Mouse (Mus musculus): Measurements from ENCODE around the gene Mis18a. TPM values are rescaled to one million over a fixed set of nuclear protein-coding genes. Genes with fewer than 3 reads are reported as not detected.
A peak's percentile ranks its signal among the peaks of the same experiment; 100 is the strongest.

Gene Mis18a
- polyA plus RNA-seq, 1 experiment from 2014 or later: 22.8 TPM

DNA sequence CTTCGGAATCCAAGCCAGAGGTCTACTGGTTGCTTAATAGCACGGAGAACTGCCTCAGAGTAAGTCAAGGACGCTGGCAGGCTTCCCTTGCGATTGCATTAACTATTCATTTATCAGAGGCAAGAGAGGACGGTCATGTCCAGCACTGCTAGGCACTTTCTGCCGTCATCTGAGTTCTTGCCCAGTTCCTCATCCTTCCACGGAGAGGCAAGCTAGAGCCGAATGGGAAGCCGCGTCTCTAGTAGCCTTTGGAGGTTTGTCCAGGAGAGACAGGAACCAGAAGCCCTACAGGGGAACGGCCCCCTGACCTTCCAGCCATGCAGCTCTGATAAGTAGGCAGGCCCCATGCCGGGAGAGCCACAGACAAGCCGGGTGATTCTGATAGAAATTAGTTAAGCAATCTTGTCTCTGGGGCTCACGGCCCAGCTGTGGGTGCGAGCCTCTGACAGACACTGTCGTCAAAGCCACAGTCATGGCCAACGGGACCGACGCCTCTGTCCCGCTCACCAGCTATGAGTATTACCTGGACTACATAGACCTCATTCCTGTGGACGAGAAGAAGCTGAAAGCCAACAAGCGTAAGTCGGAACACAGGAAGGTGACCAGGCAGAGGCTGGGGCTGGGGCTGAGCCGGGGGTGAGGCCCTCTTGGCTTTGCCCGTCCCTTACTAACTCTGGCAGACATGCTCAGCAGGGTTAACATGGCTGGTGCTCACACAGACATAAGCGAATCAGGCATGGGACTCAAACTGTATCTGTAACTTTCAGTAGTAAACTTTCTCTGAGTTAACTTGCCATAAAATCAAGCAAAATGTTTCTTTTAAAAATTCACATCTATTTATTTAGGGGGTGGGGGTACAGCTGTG is 11.1 kb upstream of the Mis18a start, which contains the start of gene Mrap:
TSS of gene Mrap (plus strand) at position 116 of the 865 bp plus-strand sequence.
- Histone ChIP-seq H3K36me3 (no peaks in the 10 kb centered on the region), H3K4me2 (no peak within 1 kb of the TSS), H3K27me3 (0 out of 2 replicates have a peak, but pooled peaks cover 3% of the 10 kb centered on the region), H3K27ac (replicated peaks) (no peak within 1 kb of the TSS), H3K9me3 (no peaks in the 10 kb centered on the region), H3K4me3 (no peak within 1 kb of the TSS), H3K9ac (no peak within 1 kb of the TSS), H3K4me1 (replicated peaks) (peaks cover 15% of the 10 kb centered on the region)
- ATAC-seq (ENCODE audit: low read depth): no peak
- 88% methylated on average over 26 of the region's 26 CpGs for WGBS

DNA sequence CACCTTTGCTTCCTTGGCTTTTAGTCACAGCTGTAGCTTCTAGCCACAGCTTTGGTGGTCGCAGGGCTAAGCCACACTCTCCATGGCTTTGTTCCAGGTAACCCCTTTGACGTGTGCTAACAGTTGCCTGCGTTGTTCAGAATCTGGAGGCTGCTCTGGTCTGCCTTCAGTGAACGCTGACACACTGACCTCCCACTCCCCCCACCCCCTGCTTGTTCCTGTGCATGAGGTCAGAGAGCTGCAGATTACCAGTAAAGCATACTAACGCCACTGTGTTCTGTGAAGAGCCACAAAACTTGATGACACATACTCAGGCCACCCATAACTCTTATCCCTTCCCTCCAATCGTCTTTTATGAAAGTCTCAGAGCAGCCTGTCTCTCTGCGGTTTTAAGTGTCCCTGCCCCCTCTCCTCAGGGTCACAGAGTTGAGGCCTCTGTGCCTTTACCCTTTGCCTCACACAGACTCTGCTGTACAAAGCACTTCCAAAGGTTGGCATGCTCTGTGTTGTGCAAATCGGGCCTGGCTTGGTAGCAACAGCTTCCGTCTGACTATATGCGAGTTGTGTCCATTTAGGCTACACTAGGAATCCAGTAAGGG is 9.6 kb upstream of the Mis18a start:
- H3K9me3 ChIP-seq: 0 out of 2 replicates have a peak, but pooled peaks cover 5% of the 10 kb centered on the region
- H3K4me3 ChIP-seq: no peak overlapping the region
- no peak for ATAC-seq (ENCODE audit: low read depth)
- no peak overlapping the region for H3K27ac ChIP-seq (replicated peaks)
- H3K4me2 ChIP-seq: no peak overlapping the region
- H3K27me3 ChIP-seq: 0 out of 2 replicates have a peak, but pooled peaks cover 3% of the 10 kb centered on the region
- peaks cover 7% of the 10 kb centered on the region for H3K4me1 ChIP-seq (replicated peaks)
- H3K9ac ChIP-seq: no peak overlapping the region
- WGBS: 67% methylated on average over 10 of the region's 10 CpGs
- no peaks in the 10 kb centered on the region for H3K36me3 ChIP-seq

DNA sequence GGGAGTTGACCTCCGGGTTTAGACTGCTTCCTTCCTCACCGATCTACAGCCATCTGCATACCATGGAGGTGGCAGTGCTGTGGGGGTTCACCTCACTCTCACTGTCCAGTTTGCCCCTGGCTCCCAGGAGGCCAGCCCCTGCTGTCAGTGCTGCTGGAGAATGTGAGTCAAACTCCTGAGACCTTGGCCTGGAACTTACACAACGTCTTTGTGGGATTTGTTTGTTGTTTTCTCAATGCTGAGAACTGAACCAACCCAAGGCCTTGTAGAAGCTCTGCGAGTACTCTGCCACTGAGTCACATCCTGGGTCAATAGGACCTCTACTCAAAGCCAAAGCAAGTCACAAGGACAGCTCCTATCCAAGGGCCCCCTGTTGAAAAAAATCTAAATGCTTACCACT is 8.4 kb upstream of the Mis18a start:
- no peak overlapping the region for H3K4me2 ChIP-seq
- no peak for ATAC-seq (ENCODE audit: low read depth)
- H3K27ac ChIP-seq (replicated peaks): no peak overlapping the region
- H3K4me1 ChIP-seq (replicated peaks): no peaks in the 10 kb centered on the region
- WGBS: 84% methylated on average over 4 of the region's 4 CpGs
- peaks cover 9% of the 10 kb centered on the region; the same call in 1 of the 2 replicates for H3K9me3 ChIP-seq
- 0 out of 2 replicates have a peak, but pooled peaks cover 3% of the 10 kb centered on the region for H3K27me3 ChIP-seq
- no peak overlapping the region for H3K4me3 ChIP-seq
- no peak overlapping the region for H3K9ac ChIP-seq
- H3K36me3 ChIP-seq: no peaks in the 10 kb centered on the region

DNA sequence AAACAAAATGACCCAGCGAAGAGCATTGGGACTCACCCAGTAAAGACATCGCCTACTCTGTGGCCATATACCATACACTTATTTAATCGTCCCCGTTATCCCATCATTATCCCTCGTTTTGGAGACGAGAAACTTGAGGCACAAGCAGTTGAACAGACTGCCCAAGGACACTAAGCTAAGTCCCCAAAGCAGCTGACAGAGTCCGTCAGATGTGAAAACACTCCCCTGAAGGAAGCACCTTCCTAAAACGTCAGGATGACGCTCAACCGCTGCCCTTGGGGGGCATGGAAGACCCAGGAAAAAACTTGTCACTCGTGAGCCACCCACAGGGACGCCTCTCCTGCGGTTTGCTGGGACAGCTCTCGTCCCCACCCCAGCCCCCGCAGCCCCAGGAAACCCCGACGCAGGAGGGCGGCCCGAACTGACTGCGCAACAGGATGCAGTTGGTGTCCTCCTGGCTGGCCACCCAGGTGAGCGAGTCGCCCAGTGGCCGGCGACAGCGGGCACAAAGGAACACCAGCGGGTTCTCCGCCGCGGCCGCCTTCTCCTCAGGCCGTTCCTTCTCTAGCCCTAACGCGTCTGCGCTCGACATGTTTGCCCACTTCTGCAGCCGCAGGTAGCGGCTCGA is 490 bp downstream of the Mis18a start:
- peak overlapping the region; percentile 74 for H3K9ac ChIP-seq
- peaks cover 9% of the 10 kb centered on the region for H3K4me1 ChIP-seq (replicated peaks)
- peak overlapping the region; percentile 98 for H3K4me2 ChIP-seq
- peak overlapping the region; percentile 80 for H3K4me3 ChIP-seq
- ATAC-seq (ENCODE audit: low read depth): peak; percentile 55
- peaks cover 5% of the 10 kb centered on the region; the same call in 1 of the 2 replicates for H3K9me3 ChIP-seq
- WGBS: 6% methylated on average over 38 of the region's 38 CpGs
- H3K27me3 ChIP-seq: no peaks in the 10 kb centered on the region
- no peak overlapping the region for H3K27ac ChIP-seq (replicated peaks)
- H3K36me3 ChIP-seq: 0 out of 2 replicates have a peak, but pooled peaks cover 3% of the 10 kb centered on the region

DNA sequence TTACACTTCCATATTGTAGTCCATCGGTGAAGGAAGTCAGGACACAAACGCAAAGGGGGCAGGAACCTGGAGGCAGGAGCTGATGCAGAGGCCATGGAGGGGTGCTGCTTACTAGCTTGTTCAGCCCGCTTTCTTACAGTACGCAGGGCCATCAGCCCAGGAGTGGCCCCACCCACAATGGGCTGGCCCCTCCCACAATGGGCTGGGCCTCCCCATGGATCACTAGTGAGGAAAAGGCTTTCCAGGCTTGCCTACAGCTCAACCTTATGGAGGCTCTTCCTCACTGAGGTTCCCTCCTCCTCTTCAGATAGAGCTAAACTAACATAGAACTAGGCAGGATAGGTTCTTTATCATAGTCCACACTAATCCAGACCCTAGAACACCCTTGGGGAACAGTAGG is 3.2 kb downstream of the Mis18a start:
- no peak overlapping the region for H3K9ac ChIP-seq
- ATAC-seq (ENCODE audit: low read depth): no peak
- H3K9me3 ChIP-seq: no peaks in the 10 kb centered on the region
- H3K27me3 ChIP-seq: no peaks in the 10 kb centered on the region
- H3K4me2 ChIP-seq: no peak overlapping the region
- 91% methylated on average over 4 of the region's 4 CpGs for WGBS
- H3K4me1 ChIP-seq (replicated peaks): peaks cover 9% of the 10 kb centered on the region
- no peak overlapping the region for H3K4me3 ChIP-seq
- H3K36me3 ChIP-seq: peaks cover 18% of the 10 kb centered on the region
- no peak overlapping the region for H3K27ac ChIP-seq (replicated peaks)

DNA sequence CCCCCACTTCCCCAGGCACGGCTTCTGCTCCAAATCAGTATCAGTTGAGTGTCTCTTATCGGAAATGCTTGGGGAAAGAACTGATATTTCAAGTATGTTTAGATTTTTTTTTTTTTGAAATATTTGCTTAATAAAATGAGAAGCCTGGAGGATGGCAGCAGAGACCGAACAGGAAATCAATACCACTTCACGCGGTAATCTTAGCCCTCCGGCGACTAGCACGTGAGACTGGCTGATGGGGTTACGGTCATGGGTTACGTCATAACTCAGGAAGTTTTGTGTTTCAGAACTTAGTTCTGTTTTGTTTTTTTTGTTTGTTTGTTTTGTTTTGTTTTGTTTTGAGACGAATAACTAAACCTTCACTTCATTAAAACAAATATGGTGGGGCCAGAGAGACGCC is 16.9 kb downstream of the Mis18a start:
- Histone ChIP-seq H3K27me3 (peaks cover 14% of the 10 kb centered on the region), H3K9ac (peak overlapping the region; percentile 67), H3K4me2 (peak overlapping the region; percentile 57), H3K9me3 (no peaks in the 10 kb centered on the region), H3K4me3 (peak overlapping the region; percentile 25), H3K4me1 (replicated peaks) (peaks cover 31% of the 10 kb centered on the region), H3K27ac (replicated peaks) (peak overlapping the region; percentile 67), H3K36me3 (no peaks in the 10 kb centered on the region)
- 77% methylated on average over 12 of the region's 12 CpGs for WGBS
- no peak for ATAC-seq (ENCODE audit: low read depth)

DNA sequence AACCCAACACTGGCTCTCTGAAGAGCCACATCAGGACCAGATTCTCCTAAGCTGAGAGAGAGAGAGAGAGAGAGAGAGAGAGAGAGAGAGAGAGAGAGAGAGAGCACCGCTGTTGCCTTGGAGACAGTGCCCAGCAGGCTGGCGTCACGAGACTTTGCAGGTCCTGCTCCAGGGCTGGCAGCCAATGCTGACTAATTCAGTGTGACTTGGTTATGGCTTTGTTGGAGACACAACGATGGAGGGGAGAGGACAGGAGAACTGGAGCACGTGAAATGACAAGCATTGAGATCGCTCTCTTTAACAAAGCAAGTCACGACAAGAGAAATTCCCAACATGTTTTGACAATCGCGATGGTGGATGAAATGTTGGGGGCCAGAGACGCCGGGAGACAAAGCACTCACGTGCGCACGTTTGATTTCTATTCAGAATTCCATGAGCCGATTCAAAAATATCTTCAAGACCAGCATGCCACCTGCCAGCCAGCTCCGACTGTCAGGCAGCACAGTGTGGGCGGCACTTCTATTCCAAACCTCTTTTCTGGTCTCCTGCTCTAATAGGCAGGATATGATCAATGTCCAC is 17.4 kb downstream of the Mis18a start:
- H3K27me3 ChIP-seq: peaks cover 14% of the 10 kb centered on the region
- H3K4me2 ChIP-seq: peak overlapping the region; percentile 57
- peaks cover 31% of the 10 kb centered on the region for H3K4me1 ChIP-seq (replicated peaks)
- H3K36me3 ChIP-seq: no peaks in the 10 kb centered on the region
- H3K9me3 ChIP-seq: no peaks in the 10 kb centered on the region
- H3K4me3 ChIP-seq: peak overlapping the region; percentile 25
- 23% methylated on average over 17 of the region's 17 CpGs for WGBS
- H3K9ac ChIP-seq: peak overlapping the region; percentile 67
- ATAC-seq (ENCODE audit: low read depth): peak; percentile 88
- peak overlapping the region; percentile 67 for H3K27ac ChIP-seq (replicated peaks)

DNA sequence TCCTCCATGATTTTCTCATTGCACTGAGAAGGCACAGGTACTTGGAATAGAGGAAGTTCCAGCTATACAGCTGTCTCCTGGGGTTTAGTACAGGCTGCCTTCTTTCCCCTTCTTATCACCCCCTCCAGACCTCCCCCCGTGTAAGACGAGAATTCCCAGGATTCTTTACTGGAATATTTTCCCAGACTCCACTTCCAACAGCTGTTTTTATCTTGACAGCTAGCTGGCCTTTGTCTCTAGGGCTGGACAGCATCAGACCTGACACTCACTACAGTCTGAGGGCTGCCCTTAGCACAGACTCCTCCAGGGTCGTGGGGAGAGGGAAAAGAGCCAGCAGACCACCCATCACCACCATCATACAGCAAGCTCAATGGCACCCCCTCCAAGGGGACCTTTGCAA is 20.9 kb downstream of the Mis18a start:
- Histone ChIP-seq H3K9ac (no peak overlapping the region), H3K9me3 (no peaks in the 10 kb centered on the region), H3K27ac (replicated peaks) (no peak overlapping the region), H3K4me3 (no peak overlapping the region), H3K4me2 (no peak overlapping the region), H3K27me3 (0 out of 2 replicates have a peak, but pooled peaks cover 2% of the 10 kb centered on the region), H3K4me1 (replicated peaks) (peaks cover 20% of the 10 kb centered on the region), H3K36me3 (no peaks in the 10 kb centered on the region)
- WGBS: 62% methylated on average over 3 of the region's 3 CpGs
- no peak for ATAC-seq (ENCODE audit: low read depth)

DNA sequence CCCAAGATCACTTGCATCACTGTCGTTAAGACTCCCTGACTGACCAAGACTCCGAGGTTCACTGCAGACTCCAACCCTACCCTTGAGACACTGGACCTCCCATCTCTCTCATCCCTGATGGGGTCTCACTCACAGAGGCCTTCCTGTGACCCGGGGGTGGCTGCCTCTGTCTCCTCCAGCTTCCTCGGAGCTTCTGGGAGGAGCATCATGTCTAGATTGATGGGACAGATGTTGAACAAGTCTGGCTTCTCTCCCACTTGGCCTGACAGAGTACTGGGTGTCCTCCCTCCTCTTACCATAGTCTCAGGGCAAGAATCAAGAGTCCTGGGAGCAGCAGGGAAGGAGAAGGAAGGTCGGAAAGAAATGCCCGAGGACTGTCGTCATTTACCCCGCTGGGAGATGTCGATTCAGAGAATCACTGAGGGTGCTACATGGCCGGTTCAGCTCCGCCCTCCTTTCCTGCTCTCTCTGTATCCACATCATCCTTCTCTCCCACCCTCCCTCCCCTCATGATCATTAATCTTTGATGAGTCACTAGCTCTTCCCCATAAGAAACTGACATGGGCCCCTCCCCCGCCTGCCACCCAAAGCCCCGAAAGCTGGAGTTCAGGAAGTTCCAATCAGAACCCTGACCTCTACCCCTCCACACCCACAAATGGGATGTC is 22.9 kb downstream of the Mis18a start:
- Histone ChIP-seq H3K27me3 (0 out of 2 replicates have a peak, but pooled peaks cover 2% of the 10 kb centered on the region), H3K4me1 (replicated peaks) (peaks cover 5% of the 10 kb centered on the region), H3K9me3 (no peaks in the 10 kb centered on the region), H3K4me3 (no peak overlapping the region), H3K27ac (replicated peaks) (no peak overlapping the region), H3K9ac (no peak overlapping the region), H3K4me2 (no peak overlapping the region), H3K36me3 (no peaks in the 10 kb centered on the region)
- 76% methylated on average over 13 of the region's 13 CpGs for WGBS
- ATAC-seq (ENCODE audit: low read depth): no peak

DNA sequence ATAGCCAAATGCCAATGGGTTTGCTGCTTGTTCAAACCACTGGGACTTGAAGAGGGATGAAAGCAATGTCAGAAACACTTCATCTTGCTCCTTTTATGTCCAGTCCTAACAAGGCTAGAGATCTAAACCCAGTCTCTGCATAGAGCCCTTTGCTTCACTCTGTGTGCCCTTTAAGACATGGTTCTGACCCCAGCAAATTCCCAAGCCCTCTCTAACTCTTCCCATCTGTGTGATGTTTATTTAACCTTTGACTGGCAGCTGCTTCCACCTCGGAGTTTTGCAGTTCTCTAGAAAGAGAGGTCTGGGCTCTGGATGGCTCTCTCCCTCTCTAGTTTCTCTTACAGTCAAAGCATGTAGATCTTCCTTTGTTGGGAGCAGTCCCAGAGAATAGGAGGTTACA is 23.6 kb downstream of the Mis18a start:
- Histone ChIP-seq H3K4me3 (no peak overlapping the region), H3K9me3 (no peaks in the 10 kb centered on the region), H3K27ac (replicated peaks) (no peak overlapping the region), H3K4me2 (no peak overlapping the region), H3K36me3 (no peaks in the 10 kb centered on the region), H3K27me3 (0 out of 2 replicates have a peak, but pooled peaks cover 2% of the 10 kb centered on the region), H3K9ac (no peak overlapping the region), H3K4me1 (replicated peaks) (no peaks in the 10 kb centered on the region; the same call in 1 of the 2 replicates)
- ATAC-seq (ENCODE audit: low read depth): no peak
- WGBS: 29% methylated on average over 1 of the region's 1 CpGs

DNA sequence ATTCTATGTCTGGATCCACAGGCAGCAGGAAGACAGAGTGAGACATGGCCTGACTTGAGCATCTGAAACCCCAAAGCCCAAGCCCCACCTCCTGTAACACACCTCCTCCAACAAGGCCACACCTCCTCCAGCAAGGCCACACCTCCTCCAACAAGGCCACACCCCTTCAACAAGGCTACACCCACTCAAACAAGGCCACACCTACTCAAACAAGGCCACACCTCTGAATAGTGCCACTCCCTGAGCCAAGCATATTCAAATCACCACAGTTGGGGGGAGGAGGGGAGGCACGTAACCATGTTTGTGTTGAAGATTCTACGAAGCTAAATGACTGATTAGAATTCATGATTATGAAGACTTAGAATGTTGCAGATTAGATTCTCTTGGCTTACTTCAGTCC is 25.7 kb downstream of the Mis18a start:
- H3K4me2 ChIP-seq: no peak overlapping the region
- 92% methylated on average over 2 of the region's 2 CpGs for WGBS
- H3K9me3 ChIP-seq: no peaks in the 10 kb centered on the region
- no peak overlapping the region for H3K9ac ChIP-seq
- no peaks in the 10 kb centered on the region for H3K36me3 ChIP-seq
- no peak for ATAC-seq (ENCODE audit: low read depth)
- H3K27ac ChIP-seq (replicated peaks): no peak overlapping the region
- 0 out of 2 replicates have a peak, but pooled peaks cover 2% of the 10 kb centered on the region for H3K27me3 ChIP-seq
- no peak overlapping the region for H3K4me3 ChIP-seq
- H3K4me1 ChIP-seq (replicated peaks): peaks cover 2% of the 10 kb centered on the region; the same call in 1 of the 2 replicates
